Mouse (Mus musculus): ENCODE data around the gene Grk3.

DNA sequence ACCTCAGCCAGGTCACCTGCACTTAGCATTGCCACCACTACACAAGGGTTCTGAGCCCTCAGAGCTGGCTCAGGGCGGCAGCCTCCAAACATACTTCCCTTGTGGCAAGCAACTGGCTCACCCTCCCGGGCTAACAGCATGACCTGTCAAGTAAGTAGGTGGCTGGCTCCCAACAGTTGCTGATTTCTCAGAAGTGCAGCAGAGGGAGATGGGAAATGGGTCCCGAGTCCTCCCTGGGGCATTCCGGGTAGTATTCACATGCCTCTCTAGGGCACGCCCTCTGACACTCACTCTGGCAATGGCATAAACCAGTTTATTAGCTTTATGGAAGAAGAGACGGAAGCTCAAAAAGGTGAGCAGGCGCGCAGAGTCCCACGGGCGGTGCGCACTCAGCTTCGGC is 74.6 kb downstream of the Grk3 start:
- TF ChIP-seq POLR2A (IDR thresholded peaks at IDR 0.05; ENCODE audit: extremely low read depth, insufficient read depth, low read length) (no peak), CTCF (IDR thresholded peaks at IDR 0.05; ENCODE audit: low read depth, low read length) (no peak)

Measured in liver, adult 2 months (tissue).